Mouse (Mus musculus): ENCODE data around the gene Acsm2. TPM values are rescaled to one million over a fixed set of nuclear protein-coding genes. Genes with fewer than 3 reads are reported as not detected.
"Not testable (repeated sequence)": the region's sequence is repeated elsewhere in the genome, so short reads cannot be mapped to it uniquely, and the experiment has no call there.

The Acsm2 gene
- polyA plus RNA-seq, 1 experiment from 2014 or later: not detected

GRCm38 (mm10) chr7:119545572-119545971, 8.6 kb upstream of the Acsm2 start:
- Histone ChIP-seq H3K4me3 (ENCODE audit: low read depth, low read length) (no peak overlapping the region), H3K4me2 (ENCODE audit: low read depth, low read length, severe bottlenecking) (no peak overlapping the region), H3K36me3 (ENCODE audit: control insufficient read depth, insufficient read depth, low read length) (no peaks in the 10 kb centered on the region), H3K9ac (ENCODE audit: low read length) (no peak overlapping the region), H3K27ac (ENCODE audit: low read depth, low read length) (no peak overlapping the region), H3K9me3 (ENCODE audit: control insufficient read depth, low read length) (no peaks in the 10 kb centered on the region), H3K27me3 (ENCODE audit: control insufficient read depth, insufficient read depth, low read length) (no peaks in the 10 kb centered on the region), H3K4me1 (replicated peaks; ENCODE audit: control insufficient read depth, insufficient read depth, low read length) (no peaks in the 10 kb centered on the region)
- ATAC-seq (replicated peaks; ENCODE audit: low FRiP score): no peak
- DNase-seq (ENCODE audit: low spot score): no peak

- no peak for ATAC-seq (replicated peaks; ENCODE audit: low FRiP score)
These were observed 3.5 kb upstream of the Acsm2 start for GRCm38 (mm10) chr7:119550471-119551222.

GRCm38 (mm10) chr7:119559789-119560451, 5.8 kb downstream of the Acsm2 start:
- H3K36me3 ChIP-seq (ENCODE audit: control insufficient read depth, insufficient read depth, low read length): no peaks in the 10 kb centered on the region
- H3K9ac ChIP-seq (ENCODE audit: low read length): no peak overlapping the region
- no peaks in the 10 kb centered on the region for H3K9me3 ChIP-seq (ENCODE audit: control insufficient read depth, low read length)
- no peak overlapping the region for H3K27ac ChIP-seq (ENCODE audit: low read depth, low read length)
- no peak for DNase-seq (ENCODE audit: low spot score)
- H3K27me3 ChIP-seq (ENCODE audit: control insufficient read depth, insufficient read depth, low read length): no peaks in the 10 kb centered on the region
- WGBS: 83% methylated on average over 3 of the region's 3 CpGs
- H3K4me3 ChIP-seq (ENCODE audit: low read depth, low read length): no peak overlapping the region
- ATAC-seq (replicated peaks; ENCODE audit: low FRiP score): no peak
- H3K4me1 ChIP-seq (replicated peaks; ENCODE audit: control insufficient read depth, insufficient read depth, low read length): no peaks in the 10 kb centered on the region
- no peak overlapping the region for H3K4me2 ChIP-seq (ENCODE audit: low read depth, low read length, severe bottlenecking)

More at GRCm38 (mm10) chr7:119550471-119551222, 3.5 kb upstream of the Acsm2 start:
- Histone ChIP-seq H3K27ac (ENCODE audit: low read depth, low read length) (no peak overlapping the region), H3K9ac (ENCODE audit: low read length) (no peak overlapping the region), H3K4me3 (ENCODE audit: low read depth, low read length) (no peak overlapping the region), H3K36me3 (ENCODE audit: control insufficient read depth, insufficient read depth, low read length) (no peaks in the 10 kb centered on the region), H3K9me3 (ENCODE audit: control insufficient read depth, low read length) (no peaks in the 10 kb centered on the region), H3K27me3 (ENCODE audit: control insufficient read depth, insufficient read depth, low read length) (no peaks in the 10 kb centered on the region), H3K4me2 (ENCODE audit: low read depth, low read length, severe bottlenecking) (no peak overlapping the region), H3K4me1 (replicated peaks; ENCODE audit: control insufficient read depth, insufficient read depth, low read length) (no peaks in the 10 kb centered on the region)
- no peak for DNase-seq (ENCODE audit: low spot score)
- 90% methylated on average over 3 of the region's 3 CpGs for WGBS

GRCm38 (mm10) chr7:119560452-119560835, 6.3 kb downstream of the Acsm2 start:
- DNase-seq (ENCODE audit: low spot score) (no peak), ATAC-seq (replicated peaks; ENCODE audit: low FRiP score) (no peak)
- H3K27ac ChIP-seq (ENCODE audit: low read depth, low read length): no peak overlapping the region
- no peak overlapping the region for H3K4me3 ChIP-seq (ENCODE audit: low read depth, low read length)
- H3K36me3 ChIP-seq (ENCODE audit: control insufficient read depth, insufficient read depth, low read length): no peaks in the 10 kb centered on the region
- no peaks in the 10 kb centered on the region for H3K4me1 ChIP-seq (replicated peaks; ENCODE audit: control insufficient read depth, insufficient read depth, low read length)
- H3K9me3 ChIP-seq (ENCODE audit: control insufficient read depth, low read length): no peaks in the 10 kb centered on the region
- H3K27me3 ChIP-seq (ENCODE audit: control insufficient read depth, insufficient read depth, low read length): no peaks in the 10 kb centered on the region
- H3K9ac ChIP-seq (ENCODE audit: low read length): no peak overlapping the region
- 88% methylated on average over 3 of the region's 3 CpGs for WGBS
- no peak overlapping the region for H3K4me2 ChIP-seq (ENCODE audit: low read depth, low read length, severe bottlenecking)

GRCm38 (mm10) chr7:119561441-119561840, 7.3 kb downstream of the Acsm2 start:
- H3K27ac ChIP-seq (ENCODE audit: low read depth, low read length): no peak overlapping the region
- H3K4me2 ChIP-seq (ENCODE audit: low read depth, low read length, severe bottlenecking): no peak overlapping the region
- ATAC-seq (replicated peaks; ENCODE audit: low FRiP score) (no peak), DNase-seq (ENCODE audit: low spot score) (no peak)
- H3K27me3 ChIP-seq (ENCODE audit: control insufficient read depth, insufficient read depth, low read length): no peaks in the 10 kb centered on the region
- H3K9me3 ChIP-seq (ENCODE audit: control insufficient read depth, low read length): no peaks in the 10 kb centered on the region
- no peaks in the 10 kb centered on the region for H3K36me3 ChIP-seq (ENCODE audit: control insufficient read depth, insufficient read depth, low read length)
- no peak overlapping the region for H3K4me3 ChIP-seq (ENCODE audit: low read depth, low read length)
- H3K4me1 ChIP-seq (replicated peaks; ENCODE audit: control insufficient read depth, insufficient read depth, low read length): no peaks in the 10 kb centered on the region
- 60% methylated on average over 4 of the region's 4 CpGs for WGBS
- H3K9ac ChIP-seq (ENCODE audit: low read length): no peak overlapping the region

GRCm38 (mm10) chr7:119562476-119562875, 8.3 kb downstream of the Acsm2 start:
- H3K4me3 ChIP-seq (ENCODE audit: low read depth, low read length): not testable (repeated sequence)

GRCm38 (mm10) chr7:119594530-119595107, 40.5 kb downstream of the Acsm2 start:
- H3K9me3 ChIP-seq (ENCODE audit: control insufficient read depth, low read length): no peaks in the 10 kb centered on the region
- no peaks in the 10 kb centered on the region for H3K36me3 ChIP-seq (ENCODE audit: control insufficient read depth, insufficient read depth, low read length)
- DNase-seq (ENCODE audit: low spot score) (no peak), ATAC-seq (replicated peaks; ENCODE audit: low FRiP score) (no peak)
- no peak overlapping the region for H3K4me3 ChIP-seq (ENCODE audit: low read depth, low read length)
- H3K27me3 ChIP-seq (ENCODE audit: control insufficient read depth, insufficient read depth, low read length): no peaks in the 10 kb centered on the region
- H3K4me2 ChIP-seq (ENCODE audit: low read depth, low read length, severe bottlenecking): no peak overlapping the region
- no peaks in the 10 kb centered on the region for H3K4me1 ChIP-seq (replicated peaks; ENCODE audit: control insufficient read depth, insufficient read depth, low read length)
- 86% methylated on average over 3 of the region's 3 CpGs for WGBS
- H3K9ac ChIP-seq (ENCODE audit: low read length): no peak overlapping the region
- no peak overlapping the region for H3K27ac ChIP-seq (ENCODE audit: low read depth, low read length)

More at GRCm38 (mm10) chr7:119562476-119562875, 8.3 kb downstream of the Acsm2 start:
- H3K9me3 ChIP-seq (ENCODE audit: control insufficient read depth, low read length); ATAC-seq (replicated peaks; ENCODE audit: low FRiP score); DNase-seq (ENCODE audit: low spot score); H3K36me3 ChIP-seq (ENCODE audit: control insufficient read depth, insufficient read depth, low read length); H3K27ac ChIP-seq (ENCODE audit: low read depth, low read length); H3K9ac ChIP-seq (ENCODE audit: low read length); H3K4me1 ChIP-seq (replicated peaks; ENCODE audit: control insufficient read depth, insufficient read depth, low read length); H3K4me2 ChIP-seq (ENCODE audit: low read depth, low read length, severe bottlenecking); H3K27me3 ChIP-seq (ENCODE audit: control insufficient read depth, insufficient read depth, low read length): not testable (repeated sequence)
- 88% methylated on average over 2 of the region's 2 CpGs for WGBS

- no peak for DNase-seq (ENCODE audit: low spot score)
- WGBS: 42% methylated on average over 1 of the region's 1 CpGs
- no peaks in the 10 kb centered on the region for H3K9me3 ChIP-seq (ENCODE audit: control insufficient read depth, low read length)
These were observed 41.2 kb downstream of the Acsm2 start for GRCm38 (mm10) chr7:119595306-119595705.

More at GRCm38 (mm10) chr7:119595306-119595705, 41.2 kb downstream of the Acsm2 start:
- no peak overlapping the region for H3K4me3 ChIP-seq (ENCODE audit: low read depth, low read length)
- H3K27ac ChIP-seq (ENCODE audit: low read depth, low read length): no peak overlapping the region
- no peaks in the 10 kb centered on the region for H3K4me1 ChIP-seq (replicated peaks; ENCODE audit: control insufficient read depth, insufficient read depth, low read length)
- H3K27me3 ChIP-seq (ENCODE audit: control insufficient read depth, insufficient read depth, low read length): no peaks in the 10 kb centered on the region
- H3K36me3 ChIP-seq (ENCODE audit: control insufficient read depth, insufficient read depth, low read length): no peaks in the 10 kb centered on the region
- no peak overlapping the region for H3K9ac ChIP-seq (ENCODE audit: low read length)
- no peak overlapping the region for H3K4me2 ChIP-seq (ENCODE audit: low read depth, low read length, severe bottlenecking)
- ATAC-seq (replicated peaks; ENCODE audit: low FRiP score): no peak
